Mouse (Mus musculus): ENCODE data around the gene Cln6.
"Not testable (repeated sequence)": the region's sequence is repeated elsewhere in the genome, so short reads cannot be mapped to it uniquely, and the experiment has no call there.

Cln6 gene

DNA sequence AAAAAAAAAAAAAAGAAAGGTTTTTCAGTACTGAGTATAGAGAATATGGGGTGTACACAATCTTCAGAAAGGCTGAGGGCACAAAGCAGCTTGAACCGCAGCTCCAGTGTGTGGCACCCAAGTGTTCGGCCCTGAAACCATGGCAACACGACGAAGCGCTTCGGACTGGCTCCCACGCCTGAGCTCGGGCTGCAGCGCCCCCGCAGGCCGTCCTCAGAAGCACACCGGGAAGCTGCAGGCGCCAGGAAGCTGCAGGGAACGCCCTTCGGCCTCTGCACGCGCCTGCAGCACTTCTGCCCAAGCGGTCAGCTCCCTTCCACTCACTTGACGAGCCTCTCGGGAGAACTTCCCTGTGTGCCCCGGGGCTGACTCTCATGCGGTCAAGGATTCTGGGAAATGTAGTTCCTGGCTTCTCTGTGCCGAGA lies 9.9 kb upstream of the Cln6 start:
- DNase-seq (ENCODE audit: low read depth, low spot score): peak; percentile 89

DNA sequence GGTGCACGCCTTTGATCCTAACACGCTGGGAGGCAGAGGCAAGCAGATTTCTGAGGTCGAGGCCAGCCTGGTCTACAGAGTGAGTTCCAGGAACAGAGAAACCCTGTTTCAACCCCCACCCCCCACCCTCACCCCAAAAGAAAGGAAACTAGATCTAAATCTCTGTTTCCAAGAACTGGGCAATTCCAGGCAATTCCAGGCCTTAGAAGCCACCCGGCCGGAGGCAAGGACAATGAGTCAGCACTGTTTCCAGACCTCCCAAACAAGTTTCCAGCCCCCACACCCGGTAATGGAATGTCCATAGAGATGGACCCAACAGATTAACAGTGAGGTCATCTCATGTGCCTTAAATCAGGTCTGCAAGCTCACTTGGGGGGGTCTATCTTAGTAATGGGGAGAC lies 8.7 kb upstream of the Cln6 start:
- no peak for DNase-seq (ENCODE audit: low read depth, low spot score)

- DNase-seq (ENCODE audit: low read depth, low spot score): no peak
Measured at GRCm38 (mm10) chr9:62834906-62835305, 3.7 kb upstream of the Cln6 start.

DNA sequence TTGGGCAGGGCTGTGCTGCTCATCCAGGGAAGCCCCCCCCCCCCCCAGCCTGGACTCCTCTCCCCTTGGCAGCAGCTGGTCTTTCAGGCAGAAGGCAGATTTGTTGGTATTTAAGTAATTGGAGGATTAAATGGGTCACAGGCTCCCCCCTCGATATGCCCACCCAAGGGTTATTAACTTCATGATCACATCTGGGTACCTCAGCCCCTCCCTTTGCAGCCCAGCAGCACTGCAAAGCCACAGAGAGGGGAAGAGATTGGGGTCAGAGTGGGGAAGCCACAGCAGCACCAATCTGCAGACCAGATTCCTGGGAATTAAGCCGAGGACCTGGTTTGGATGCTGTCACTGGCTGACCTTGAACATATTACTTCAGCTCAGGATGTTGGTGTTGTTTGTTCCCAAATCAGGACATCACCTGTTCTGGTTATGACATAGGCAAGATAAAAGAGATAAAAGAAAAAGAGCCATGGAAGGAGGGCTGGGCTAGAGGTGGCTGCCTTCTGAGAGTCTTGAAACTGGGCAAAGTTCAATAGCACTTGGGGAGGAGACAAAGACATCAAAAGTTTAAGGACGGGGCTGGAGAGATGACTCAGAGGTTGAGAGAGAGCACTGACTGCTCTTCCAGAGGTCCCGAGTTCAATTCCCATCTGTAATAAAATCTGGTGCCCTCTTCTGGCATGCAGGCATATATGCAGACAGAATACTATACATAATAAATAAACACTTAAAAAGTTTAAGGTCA lies 2.7 kb upstream of the Cln6 start:
- DNase-seq (ENCODE audit: low read depth, low spot score): no peak

DNA sequence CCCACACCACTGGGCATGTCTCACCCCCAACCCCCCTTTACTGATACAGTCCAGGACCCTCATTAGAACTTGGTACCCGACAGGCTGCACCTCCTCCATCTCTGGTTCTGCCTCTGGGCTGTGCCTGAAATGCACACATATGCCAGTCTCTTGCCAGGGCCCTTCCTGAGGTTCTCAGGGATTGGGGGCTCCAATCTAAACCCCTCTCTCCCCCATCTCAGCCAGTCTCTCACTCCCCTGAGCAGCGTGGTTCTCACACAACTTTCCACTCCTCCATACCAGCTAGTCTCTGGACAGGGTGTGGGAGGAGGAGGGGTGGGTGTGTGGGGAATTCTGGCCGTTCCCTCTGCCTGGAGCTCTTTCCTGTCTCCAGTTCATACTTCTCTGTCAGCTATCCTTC lies 974 bp upstream of the Cln6 start:
- DNase-seq (ENCODE audit: low read depth, low spot score): no peak

- DNase-seq (ENCODE audit: low read depth, low spot score): no peak
Measured at GRCm38 (mm10) chr9:62838146-62838505, 459 bp upstream of the Cln6 start.

DNA sequence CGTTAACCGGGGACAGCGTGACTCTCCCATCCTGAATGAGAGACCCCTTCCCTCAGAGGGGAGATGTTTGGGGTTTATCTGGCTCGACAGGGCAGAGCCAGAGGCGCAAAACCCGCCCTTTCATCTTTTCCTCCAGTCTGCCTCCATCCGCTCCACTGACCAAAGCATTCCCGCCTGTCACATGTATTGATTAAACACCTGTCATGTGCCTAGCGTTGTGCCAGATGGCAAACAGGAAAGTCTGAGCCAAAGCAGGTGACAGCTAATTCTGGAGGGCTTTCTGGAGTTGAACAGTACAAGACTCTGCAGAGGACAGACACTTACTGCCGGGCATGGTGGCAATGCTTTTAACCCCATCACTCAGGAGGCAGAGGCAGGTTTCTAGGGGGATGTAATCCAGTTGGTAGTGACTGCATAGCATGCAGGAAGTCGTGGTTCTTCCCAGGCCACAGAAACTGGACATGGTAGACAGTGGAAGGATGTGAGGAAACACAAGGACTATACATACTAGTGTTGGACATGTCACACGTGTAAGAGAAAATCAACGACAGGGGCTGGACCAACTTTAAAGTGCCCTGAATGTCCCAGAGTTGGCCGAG lies 686 bp downstream of the Cln6 start:
- peak; percentile 30 for DNase-seq (ENCODE audit: low read depth, low spot score)

GRCm38 (mm10) chr9:62843356-62844024 lies 4.9 kb downstream of the Cln6 start:
- no peak for DNase-seq (ENCODE audit: low read depth, low spot score)

GRCm38 (mm10) chr9:62844461-62844860 lies 5.9 kb downstream of the Cln6 start:
- DNase-seq (ENCODE audit: low read depth, low spot score): no peak

- peak; percentile 86 for DNase-seq (ENCODE audit: low read depth, low spot score)
Measured at GRCm38 (mm10) chr9:62847694-62848093, 9.1 kb downstream of the Cln6 start.

GRCm38 (mm10) chr9:62848641-62849040 lies 10.1 kb downstream of the Cln6 start:
- no peak for DNase-seq (ENCODE audit: low read depth, low spot score)

DNA sequence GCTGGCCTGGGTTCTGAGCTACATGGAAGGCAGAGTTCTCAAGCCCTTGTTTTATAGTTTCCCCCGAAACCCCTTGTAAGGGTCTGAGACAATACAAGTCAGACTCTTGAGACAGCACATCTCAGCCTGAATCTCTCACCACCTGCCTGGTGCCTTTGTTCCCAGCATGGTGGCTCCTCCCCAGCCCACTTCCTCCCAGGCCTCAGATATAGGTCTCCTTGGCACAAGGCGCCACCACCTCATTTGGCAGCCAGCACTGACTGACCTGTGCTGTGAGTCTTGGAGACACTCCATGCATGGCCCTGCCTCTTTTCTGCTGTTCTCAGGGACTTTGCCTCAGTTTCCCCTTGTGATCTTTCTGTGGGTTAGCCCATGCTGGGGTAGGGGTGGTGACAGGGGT lies 13.0 kb downstream of the Cln6 start:
- DNase-seq (ENCODE audit: low read depth, low spot score): no peak

DNA sequence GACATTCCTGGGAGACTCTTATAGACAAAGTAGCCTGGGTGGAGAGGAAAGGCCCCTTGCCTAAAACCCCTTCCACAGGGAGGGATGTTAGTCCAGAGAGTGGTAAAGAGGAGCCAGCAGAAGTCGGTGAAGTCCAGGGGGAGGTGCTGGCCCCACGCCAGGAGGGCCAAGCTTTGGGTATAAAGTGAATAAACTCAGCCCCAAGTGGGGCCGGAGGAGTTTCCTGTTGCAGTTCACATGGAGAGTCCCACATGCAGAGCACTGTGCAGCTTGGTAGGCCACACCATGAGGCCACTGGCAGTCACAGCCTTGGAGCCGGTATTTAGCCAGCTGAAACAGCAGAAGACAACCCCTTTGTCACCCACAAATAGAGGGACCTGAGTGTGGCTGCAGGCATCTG lies 15.9 kb downstream of the Cln6 start:
- DNase-seq (ENCODE audit: low read depth, low spot score): no peak

GRCm38 (mm10) chr9:62857216-62857615 lies 18.6 kb downstream of the Cln6 start:
- DNase-seq (ENCODE audit: low read depth, low spot score): no peak

GRCm38 (mm10) chr9:62857719-62858261 lies 19.2 kb downstream of the Cln6 start, which contains the start of gene Calml4:
Gene Calml4, plus strand, starts transcription at chr9:62858080.
- DNase-seq (ENCODE audit: low read depth, low spot score): no peak

- no peak for DNase-seq (ENCODE audit: low read depth, low spot score)
Measured at GRCm38 (mm10) chr9:62858266-62859019, 19.9 kb downstream of the Cln6 start.

DNA sequence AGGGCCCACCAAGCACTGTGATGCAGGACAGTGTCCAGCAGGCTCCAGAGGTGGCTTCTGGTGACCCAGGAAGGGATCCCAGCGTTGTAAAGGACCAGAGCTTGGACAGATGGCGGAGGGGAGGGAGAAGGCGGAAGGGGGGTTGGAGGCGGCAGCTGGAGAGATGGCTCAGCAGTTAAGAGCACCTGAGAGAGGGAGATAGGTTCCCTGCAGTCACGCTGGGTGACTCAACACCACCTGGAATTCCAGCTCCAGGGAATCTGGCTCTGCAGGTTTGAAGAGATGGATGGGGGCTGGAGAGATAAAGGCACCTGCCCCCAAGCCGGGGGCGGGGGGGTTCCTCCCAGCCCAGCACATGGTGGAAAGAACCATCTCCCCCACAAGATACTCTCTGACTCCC lies 21.5 kb downstream of the Cln6 start:
- DNase-seq (ENCODE audit: low read depth, low spot score): not testable (repeated sequence)

GRCm38 (mm10) chr9:62860866-62861265 lies 22.3 kb downstream of the Cln6 start:
- DNase-seq (ENCODE audit: low read depth, low spot score): no peak

GRCm38 (mm10) chr9:62869236-62869635 lies 30.7 kb downstream of the Cln6 start:
- DNase-seq (ENCODE audit: low read depth, low spot score): not testable (repeated sequence)

DNA sequence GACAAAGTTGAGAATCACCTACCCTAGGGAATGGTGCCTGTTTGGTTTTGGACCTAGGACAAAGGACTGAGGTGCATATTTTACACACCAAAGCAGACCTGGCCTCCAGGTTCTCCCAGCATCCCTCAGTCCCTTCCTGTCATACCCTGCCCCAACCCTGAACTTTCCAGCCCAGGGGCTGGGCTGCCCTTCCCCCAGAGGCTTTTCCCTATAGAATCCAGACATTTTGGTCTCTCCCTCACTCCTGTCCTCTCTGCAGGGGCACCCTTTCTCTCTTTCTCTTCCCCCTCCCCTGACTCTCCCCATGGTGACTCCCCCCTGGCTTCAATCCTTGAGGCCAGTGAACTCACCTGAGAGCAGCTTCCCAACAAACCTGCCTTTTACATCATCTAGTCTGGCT lies 32.1 kb downstream of the Cln6 start:
- DNase-seq (ENCODE audit: low read depth, low spot score): no peak

DNA sequence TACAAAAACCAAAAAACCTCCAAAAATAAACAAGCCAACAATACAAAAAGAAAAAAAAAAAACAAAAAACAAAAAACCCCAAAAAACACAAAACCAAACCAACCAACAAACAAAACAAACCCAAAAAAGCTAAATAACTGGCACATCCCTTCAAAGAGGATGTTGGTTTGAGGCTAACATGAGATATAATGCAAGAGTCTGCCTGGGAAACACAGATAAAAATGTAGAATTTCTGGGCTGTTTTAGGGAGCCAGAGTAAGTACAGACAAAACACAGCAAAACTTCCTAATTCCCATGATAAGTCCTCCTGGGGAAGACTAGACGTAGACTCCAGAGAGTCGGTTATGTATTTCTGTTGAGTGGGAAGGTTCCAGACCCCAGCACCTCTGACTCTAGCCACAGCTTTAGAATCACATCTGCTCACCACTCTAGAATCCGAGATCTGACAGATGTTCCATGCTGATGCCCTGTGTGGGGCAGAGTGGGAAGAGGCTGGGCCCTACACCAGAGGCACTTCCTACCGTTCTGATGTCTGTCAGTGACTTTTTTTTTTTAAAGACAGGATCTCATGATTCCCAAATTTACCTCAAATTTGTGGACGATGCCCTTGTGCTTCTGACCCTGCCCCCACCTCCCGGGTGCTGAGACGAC lies 38.5 kb downstream of the Cln6 start:
- DNase-seq (ENCODE audit: low read depth, low spot score): no peak
